Mouse (Mus musculus) cerebellum, adult 9-10 months (tissue): ENCODE results near the gene Iqch.
A peak's percentile ranks its signal among the peaks of the same experiment; 100 is the strongest.

ENCODE experiments used
- DNase-seq: peaks from one replicate; pipeline ENCODE4 v3.0.0; 2022

Gene Iqch

DNA sequence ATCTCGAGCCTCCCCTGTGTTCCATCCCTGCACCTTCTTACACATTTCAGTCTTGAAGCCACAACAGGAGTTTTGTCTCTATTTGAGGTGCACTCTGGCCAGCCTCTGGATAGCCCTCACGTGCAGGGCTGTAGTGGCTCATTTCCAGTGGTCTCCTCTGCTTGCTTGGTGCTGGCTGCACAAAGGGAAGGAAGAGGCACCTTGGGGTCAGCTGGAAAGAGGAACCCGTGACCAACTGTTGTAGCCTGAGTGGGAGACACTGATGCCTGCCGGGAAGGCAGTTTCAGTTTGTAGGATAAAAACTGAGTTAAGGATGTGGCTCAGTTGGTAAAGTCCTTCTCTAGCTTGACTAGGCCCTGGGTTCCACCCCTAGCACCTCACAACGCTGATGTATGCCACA lies 9.7 kb upstream of the Iqch start:
- DNase-seq = no peak

DNA sequence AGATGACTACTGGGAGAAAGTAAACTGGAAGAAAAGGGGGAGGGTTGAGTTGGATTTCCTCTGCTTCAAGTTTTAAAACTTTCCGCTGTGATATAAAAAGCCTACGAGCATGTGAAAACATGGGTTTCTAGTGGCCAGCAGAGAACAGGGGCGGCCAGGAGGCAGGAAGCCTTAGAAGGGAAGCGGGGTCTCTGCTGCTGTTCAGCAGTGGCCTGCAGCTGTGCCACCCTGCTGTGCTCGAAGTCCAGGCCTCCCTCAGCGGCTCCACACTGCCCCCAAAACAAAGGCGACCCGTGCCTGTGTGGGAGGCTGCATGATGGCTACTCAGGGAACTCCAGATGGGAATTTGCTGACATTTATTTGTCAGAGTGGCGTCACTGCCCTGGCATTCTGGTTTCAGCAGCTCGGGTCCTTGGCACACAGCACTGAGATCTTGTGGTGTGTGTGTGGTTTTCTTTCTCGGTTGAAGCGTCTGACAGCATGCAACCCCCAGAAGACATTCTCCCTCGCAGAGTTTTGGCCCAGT lies 8.6 kb upstream of the Iqch start:
- DNase-seq = no peak

DNA sequence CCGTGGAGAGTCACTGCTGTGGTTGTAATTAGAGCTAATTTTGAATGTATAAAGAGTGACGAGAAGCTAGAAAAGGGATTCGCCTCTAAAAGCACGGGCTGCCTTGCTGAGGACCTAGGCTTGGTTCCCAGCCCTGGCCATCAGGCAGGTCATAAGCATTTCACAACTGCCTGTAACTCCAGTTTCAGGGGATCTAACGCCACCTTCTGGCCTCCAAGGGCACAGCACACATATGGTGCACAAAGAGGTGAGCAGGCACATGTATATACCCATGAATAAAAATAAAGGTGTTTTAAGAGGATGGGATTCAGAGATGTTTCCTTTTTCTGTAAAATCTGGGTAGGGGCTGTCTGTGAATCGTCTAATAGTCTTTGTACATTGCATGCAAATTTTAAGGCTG lies 7.9 kb upstream of the Iqch start:
- DNase-seq = no peak

DNA sequence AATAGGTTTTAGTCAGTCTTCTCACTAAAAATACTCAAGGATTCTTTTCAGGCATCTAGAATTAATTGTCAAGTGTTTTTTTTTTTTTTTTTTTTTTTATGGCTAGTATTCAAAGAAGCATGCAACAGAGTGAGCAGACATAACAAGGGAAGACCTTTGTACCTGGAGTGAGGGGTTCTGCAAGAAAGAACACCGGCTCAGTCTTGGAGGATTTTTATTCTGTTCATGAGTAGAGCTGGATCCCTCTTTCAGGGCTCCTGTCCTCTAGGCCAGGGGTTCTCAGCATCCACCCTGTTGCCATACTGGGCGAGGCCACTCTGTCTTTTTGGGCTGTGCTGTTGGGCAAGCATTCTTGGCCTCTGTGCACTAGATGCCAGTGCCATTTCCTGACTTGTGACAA lies 7.5 kb upstream of the Iqch start:
- no peak for DNase-seq

DNA sequence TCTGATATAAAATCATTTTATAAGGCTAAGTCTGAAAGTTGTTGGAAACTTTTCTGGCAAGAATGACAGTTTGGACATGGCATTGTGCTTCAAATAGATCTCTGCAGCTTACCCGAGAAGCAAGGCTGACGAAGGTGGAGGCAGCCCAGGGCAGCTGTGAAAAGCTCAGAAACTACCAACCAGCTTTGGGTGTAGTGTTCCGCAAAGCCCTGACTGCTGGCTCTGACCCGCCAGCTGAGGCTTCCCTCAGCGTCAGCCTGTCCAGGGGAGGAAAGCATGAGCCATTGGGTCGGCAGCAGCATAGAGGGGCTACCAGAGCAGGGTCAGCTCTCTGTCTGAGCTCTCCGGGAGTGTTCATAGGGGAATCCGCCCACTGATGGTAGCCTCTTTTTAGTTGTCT lies 7.0 kb upstream of the Iqch start:
- no peak for DNase-seq

DNA sequence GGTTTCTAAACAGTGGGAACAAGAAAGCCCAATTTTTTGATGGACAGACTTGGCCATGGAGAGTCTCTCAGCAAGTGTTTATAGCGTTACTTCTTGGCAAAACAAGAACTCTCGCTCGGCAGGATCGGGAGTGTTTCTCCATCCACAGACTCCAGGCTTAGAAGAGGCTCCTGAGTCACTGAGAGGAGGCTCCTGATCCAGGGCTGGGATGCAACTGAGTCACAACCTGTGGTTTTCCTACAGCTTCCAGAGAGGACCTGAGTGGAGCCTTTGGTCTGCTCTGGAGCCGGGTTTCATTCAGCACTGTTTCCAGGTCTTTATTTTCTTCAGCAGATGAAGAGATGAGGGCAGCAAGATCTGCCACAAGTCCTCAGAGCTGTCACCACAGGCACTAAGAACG lies 5.7 kb upstream of the Iqch start:
- no peak for DNase-seq

DNA sequence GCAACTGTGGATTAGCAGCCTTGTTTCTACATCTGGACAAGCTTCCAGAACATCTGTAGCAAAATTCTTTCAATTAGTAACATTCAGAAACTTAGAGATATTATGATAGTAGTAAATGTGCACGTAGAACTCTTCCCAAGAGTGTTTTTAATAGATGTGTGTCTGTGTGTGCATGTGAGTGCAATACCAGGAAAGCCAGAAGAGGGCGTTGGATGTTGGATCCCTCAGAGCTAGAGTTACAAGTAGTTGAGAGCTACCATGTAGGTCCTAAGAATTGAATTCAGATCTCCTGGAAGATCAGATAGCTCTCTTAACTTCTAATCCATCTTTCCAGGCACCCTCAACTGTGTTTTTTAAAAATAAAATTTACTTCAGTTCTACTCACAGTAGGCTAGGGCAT lies 4.3 kb upstream of the Iqch start:
- no peak for DNase-seq

DNA sequence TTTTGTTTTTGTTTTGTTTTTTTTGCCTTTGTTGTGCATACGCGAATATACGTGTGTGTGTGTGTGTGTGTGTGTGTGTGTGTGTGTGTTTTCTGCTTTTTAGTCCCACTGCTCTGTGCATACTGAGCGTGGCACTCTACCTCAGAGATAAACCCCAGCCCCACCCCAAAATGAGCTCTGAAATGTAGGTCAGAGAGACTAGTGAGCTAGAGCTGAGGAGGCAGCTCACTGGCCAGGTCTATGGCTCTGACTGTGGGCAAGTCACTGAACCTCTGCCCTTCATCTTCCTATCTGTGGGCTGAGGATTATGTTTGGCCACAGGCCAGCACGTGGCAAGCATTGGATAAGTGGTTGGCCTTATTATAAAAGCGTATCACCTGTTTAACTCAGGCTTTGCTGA lies 1.6 kb upstream of the Iqch start:
- peak; percentile 42 for DNase-seq

DNA sequence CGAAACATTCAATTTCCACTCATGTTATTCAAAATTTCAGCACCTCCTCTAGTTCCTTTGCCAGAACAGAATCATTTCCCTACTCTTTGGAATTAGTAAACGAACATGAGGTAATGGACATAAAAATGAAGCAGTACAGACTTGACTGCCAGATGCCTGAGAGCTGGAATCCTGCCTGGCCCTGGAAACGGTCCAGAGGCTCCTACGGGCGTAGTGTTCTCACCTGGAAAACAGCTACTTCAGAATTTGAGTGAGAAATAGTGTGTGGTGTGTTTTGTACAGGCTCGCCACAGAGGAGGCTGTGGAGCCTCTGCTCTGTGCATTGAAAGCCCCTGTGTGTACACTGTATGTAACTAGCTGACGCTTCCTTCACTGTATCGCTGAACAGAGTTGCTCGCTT lies 5.6 kb downstream of the Iqch start:
- DNase-seq = no peak

DNA sequence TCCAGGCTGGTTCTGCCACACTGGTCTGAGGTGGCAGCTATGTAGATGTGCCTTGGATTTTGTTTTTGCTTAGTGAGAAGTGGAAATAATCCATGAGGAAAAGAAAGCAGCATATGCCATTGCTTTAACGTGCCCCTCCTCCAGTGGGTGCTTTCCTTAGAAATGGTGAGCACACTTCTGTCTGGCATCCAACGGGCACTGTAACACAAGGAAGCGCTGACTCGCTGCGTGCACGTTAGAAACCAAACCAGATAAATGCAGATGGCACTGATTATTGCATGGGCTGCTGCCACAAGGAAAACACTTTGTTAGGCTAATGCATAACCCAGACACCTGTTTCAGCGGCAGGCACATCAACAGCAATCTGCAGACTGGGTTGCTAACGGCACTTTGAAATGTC lies 6.6 kb downstream of the Iqch start:
- no peak for DNase-seq

DNA sequence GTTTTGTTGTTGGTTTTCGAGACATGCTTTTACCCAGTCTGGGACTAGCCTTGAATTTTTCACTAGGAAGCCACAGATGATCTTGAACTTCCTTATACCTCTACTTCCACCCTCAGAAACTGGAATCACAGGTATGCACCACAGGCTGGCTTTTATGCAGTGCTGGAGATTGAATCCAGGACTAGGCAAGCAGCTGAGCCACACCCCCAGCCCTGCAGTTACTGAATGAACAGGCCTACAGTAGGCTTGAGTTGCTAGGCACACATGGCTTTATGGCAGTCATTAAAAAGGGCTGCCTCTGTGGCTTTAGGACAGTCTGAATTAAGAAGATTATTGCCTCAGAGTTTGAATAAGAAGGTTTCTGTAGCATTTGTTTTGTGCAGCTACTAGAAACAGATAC lies 7.3 kb downstream of the Iqch start:
- no peak for DNase-seq

DNA sequence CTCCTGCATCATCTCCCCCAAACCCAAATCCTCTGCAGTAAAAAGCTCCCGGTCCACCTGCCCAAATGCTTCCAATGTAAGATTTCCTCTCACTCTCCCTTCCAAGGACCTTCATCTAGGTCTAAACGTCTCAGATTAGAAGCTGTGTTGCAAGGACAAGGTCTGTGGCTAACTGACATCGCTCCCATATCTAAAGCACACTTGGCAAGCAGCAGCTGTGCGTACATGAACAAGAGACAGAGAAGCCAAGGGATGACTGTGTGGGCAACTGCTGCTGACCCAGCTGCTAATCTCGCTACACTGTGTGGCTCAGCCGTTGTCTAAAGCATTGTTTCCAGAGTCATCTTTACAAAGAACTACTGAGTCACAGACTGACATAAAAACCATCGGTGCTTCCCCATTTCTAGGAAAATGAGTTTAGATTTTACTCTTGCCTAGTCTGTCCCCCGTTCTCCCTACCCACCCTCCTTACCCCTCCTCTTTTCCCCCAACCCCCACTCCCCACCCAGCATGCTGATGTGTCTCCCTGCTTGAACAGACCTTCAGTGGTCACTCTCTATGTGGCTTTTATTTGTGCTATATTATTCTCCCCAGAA lies 10.5 kb downstream of the Iqch start:
- no peak for DNase-seq

DNA sequence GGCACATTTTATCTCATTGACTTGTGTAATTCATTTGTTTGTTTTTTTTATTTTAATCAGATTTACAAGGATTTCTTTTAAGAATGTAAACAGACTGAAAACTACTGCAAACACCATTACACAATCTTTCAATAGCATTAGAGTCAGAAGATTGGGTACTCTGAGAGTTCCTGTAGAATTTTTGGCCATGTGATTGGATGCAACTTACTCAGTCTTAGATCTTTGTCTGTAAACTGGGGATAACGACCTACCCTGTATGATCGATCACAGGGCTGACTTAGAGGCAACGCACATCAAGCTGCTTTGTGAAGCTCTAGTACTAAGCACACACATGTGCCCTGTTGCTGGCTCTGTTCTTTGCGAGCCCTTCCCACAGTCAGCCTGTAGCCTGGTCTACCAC lies 11.7 kb downstream of the Iqch start:
- DNase-seq = no peak

DNA sequence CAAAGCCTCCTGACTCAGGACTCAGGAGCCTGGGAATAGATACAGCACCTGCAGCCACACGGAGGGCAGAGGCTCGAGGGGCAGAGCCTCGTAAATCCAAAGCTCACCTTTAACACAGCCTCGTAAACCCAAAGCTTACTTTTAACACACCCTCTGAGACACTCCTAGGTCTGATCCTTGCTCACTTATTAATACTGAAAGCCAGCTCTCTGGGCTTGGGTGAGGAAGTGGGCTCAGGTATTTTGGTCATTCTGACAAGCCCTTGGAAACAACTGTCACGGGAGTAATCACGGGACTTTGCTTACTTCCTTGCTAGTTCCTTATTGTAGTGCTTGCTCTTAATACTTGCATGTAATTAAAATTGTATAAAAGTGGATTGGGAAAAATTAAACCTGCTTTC lies 13.1 kb downstream of the Iqch start:
- DNase-seq = no peak

DNA sequence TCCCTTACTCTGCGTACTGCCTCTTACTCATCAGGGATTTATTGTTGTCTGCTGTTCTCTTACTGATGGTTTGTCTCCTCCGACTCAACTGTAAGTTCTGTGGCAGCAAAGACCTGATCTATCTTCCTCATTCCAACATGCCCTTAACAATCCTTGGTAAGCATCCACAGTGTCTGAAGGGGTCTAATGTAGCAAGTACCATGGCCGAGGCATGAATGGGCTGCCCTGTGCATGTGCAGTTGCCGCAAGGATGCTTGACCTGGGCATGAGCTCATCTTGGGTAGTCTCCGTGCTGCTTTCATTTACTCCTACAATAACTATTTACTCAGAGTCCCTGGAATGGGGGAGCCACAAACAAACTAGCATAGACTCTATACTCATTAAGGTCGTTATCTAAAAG lies 17.0 kb downstream of the Iqch start:
- DNase-seq = no peak

DNA sequence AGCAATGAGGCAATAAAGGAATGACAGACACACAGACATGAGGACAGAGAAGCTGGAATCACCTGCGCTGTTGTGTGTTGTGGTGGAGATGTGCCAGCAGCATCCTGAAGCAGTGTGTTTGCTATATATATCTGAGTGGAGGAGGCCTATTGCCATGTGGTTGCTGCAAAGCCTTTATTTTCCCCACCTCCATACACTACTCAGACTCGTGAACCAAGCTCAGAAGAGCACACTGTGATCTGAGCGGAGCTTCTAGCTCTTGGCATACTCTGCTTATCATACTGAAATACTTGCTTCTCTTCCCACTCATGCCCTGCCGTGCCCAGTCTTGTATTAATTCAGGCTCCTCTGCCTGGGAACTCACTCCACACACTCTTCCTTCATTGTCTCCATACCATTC lies 20.5 kb downstream of the Iqch start:
- DNase-seq = no peak

DNA sequence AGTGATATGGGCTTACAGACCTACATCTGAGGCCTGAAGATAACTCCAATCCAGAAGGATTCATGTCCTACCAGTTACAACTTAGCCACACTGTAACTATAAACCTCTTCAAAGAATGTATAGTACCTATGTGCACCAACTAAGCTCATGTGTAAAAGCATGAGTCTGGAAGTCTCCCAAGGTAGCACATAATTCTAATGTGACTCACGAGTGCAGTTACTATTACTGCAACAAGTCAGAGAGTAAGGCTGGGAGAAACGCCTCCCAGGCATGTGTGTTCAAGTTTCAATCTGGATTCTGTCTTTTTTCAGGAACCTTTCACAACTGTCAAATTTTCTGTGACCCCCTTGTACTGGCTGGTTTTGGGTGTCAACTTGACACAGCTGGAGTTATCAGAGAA lies 22.2 kb downstream of the Iqch start:
- no peak for DNase-seq

DNA sequence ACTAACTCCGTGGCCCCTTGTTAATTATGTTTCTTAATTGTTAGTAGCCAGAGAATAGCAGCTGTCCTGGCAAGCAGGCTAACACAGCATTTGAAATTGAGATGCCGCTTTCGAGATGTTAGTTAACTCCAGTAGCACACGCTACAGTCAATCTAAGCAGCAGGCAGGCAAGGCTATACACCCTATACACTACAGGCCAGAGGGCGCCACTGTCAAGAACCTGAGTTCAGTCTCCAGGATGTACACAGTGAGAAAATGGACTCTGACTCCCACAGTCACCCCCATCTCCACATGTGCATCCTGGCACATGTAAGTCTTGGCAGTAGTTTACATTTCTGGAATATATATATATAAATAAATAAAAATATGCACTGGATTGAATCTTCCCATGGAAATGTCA lies 22.6 kb downstream of the Iqch start:
- DNase-seq = no peak

DNA sequence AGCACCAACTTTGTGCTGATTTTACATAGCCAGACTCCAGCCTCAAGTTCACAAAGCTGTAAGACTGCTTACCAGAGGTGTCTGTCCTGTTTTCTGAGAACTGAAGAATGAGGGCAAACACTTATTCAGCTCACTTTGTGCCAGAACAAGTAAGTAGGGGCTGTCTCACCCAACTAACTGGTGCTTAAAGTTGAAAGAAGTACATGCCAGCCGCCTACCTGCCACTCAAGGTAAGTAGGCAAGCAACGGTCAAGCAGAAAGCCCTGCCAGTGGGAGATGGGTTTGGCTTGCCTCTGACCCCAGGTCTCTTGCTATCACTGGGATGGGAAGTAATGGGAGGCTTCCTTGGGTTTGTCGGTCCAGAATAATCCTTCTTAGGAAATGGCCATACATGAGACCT lies 24.8 kb downstream of the Iqch start:
- DNase-seq = no peak

DNA sequence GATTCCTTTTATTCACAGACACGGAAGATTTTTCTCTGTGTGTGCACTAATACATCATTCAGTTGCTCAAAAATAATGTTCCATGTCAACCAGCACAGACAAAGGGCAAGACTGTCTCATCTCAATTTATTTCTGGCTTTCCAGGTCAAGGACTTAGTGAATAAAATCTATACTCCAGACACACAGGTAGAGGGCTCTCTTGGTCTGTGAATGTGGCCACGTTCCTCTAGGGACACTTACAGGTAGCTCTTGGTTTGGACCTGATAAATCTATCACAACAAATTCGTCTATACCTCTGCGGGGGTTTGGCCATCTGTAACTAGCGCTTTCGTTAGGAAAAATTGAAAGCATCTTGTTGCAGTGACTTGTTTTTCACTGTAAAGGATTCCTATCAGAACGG lies 29.4 kb downstream of the Iqch start:
- peak; percentile 18 for DNase-seq

DNA sequence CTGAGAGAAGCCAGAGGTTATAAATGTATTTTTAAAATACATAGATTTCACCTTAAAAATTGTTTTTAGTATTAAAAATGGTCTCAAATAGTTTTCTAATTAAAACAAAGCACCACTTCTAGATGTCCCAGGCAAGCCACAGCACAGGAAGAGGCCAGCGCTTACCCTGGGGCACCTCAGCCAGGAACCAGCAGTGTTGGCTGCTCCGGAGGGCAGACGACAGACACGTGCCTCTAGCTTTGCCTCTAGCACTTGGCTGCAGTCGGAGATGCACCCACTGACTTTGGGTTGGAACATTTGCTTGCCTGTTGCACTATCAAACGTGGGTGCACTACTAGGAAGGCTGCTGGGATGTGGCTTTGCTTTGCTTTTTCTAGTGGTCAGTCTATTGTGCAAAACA lies 30.4 kb downstream of the Iqch start:
- DNase-seq = no peak

DNA sequence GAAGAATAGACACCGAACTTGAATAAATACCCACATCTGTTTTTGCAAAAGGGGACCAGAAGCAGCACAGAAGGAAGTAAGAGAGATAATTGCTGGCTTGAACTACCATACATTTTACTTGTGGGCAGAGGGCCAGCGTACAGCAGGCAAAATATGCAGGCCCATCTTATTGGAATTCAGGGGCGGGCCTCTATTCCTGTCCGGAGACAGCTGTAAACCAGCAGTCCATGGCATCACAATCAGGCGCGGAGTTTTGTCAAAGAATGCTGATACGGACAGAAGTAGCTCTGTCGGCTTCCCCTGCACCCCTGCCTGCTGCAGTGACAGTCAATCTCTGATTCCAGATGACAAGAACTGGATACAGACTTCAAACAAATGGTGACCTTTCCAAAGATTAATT lies 33.5 kb downstream of the Iqch start:
- no peak for DNase-seq

DNA sequence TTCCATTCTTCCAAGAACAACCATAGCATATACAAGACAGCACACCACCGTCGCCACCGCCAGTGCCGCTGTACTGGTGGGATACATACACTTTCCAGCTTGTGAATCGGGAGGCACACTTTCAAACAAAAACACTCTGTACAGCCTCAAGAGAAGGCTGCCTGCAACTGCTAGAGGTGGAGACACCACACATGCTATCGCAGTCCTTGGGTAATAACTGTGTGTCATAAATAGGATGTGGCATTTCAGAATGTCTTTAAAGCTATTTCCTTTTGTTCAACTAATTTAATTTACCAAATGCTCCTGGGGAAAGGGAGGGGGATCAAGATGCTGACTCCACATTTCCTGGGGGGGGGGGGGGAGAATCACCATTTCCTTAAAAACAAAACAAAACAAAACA lies 34.0 kb downstream of the Iqch start:
- no peak for DNase-seq

DNA sequence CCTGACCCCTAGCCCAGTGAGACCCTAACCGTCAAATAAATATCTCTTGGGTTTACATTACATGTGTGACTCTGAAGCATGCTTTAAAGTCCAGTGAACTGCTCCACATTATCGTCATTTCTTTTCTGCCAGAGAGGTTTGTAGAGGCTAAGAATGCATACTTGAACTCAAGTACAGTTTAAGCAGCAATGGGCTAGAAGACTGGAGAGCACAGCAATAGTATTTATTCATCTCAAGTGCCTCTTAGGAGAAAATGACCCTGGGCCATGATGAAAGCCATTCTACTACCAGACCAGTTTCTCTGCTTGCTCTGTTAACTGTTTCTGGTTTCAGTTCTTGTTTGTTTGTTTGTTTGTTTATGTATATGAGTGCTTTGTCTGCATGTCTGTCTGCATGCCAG lies 38.9 kb downstream of the Iqch start:
- DNase-seq = no peak

DNA sequence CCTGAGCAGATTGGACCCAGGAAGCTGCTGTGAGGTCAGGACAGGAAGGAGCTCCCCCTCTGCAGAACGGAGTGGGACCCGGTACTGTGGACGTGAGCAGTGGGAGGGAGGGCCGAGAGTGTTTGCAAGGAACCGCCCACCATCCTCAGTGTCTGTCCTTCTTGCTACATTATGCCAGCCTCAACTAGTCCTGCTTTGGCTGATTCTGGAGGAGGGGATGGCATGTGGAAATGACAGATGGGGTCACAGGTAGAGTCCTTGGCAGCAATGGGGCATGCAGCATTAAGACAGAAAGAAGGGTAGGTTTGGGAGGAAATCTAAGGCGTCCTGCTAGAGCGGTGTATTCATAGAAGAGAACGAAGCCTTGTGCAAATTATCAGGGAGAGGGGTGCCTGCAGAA lies 40.4 kb downstream of the Iqch start:
- DNase-seq = peak; percentile 55

DNA sequence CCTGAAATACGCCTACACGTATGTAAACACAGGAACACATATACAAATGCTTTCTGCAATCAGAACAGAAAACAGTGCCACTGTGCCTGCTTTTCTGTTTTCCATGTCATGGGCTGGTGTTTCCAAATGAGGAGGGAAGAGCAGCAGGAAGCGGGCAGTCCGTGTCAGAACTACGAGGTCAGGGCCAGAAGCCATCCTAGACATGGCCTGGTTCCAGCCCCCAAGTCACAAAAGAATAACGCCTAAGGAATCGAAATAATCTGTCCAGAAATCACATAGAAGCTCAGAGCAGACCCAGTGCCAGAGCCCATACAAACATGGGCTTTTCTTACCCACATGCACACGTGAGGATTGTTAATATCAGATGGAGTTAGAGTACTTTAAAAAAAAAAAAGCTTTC lies 45.4 kb downstream of the Iqch start:
- DNase-seq = no peak
